In the genomic region with DNA sequence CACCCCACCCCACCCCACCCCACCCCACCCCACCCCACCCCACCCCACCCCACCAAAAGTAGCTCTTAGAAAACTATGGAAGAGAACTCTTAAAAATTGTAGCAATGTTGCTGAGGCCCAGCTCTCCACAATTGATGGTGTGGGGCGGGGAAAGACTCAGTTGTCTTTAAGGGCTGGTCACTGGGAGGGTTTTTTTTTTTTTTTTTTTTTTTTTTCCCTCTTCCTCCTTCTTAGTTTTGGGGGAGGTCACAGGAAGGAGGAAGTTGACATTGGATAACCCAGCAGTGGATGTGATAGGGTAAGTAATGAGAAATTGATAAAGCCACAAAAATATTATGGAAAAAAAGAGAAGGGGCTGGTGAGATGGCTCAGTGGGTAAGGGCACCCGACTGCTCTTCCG, we compare ENCODE assay signal across 34 mouse cellular contexts. TPM values are rescaled to one million over a fixed set of nuclear protein-coding genes. Genes with fewer than 3 reads are reported as not detected.
"Had no signal": no experiment of that assay in that cellular context is flagged by ENCODE, and none has a peak within 500 bp of the region (broad histone marks: within the 10 kb centered on the region; RNA-seq: fewer than 3 reads in every experiment).

No protein-coding gene starts in this region.

- H3K27ac ChIP-seq: heart, embryonic 13.5 days; heart, embryonic 15.5 days; hindbrain, embryonic 10.5 days; hindbrain, embryonic 12.5 days; hindbrain, embryonic 13.5 days; hindbrain, embryonic 14.5 days; hindbrain, embryonic 15.5 days; hindbrain, postnatal 0 days; intestine, embryonic 15.5 days; kidney, embryonic 15.5 days; kidney, postnatal 0 days; layer of hippocampus, adult 2 months; left cerebral cortex, adult 2 months had no signal

- H3K4me3 ChIP-seq: heart, embryonic 13.5 days; heart, embryonic 15.5 days; hindbrain, embryonic 10.5 days; hindbrain, embryonic 12.5 days; hindbrain, embryonic 13.5 days; hindbrain, embryonic 15.5 days; intestine, embryonic 15.5 days; kidney, embryonic 15.5 days; layer of hippocampus, adult 2 months; left cerebral cortex, adult 2 months had no signal

- DNase-seq: heart, postnatal 10 days; heart, postnatal 14 days; heart, postnatal 4 days; kidney, adult 11 months; kidney, adult 18-20 months; kidney, adult 2 months; kidney, adult 8-10 months; kidney, adult 9 months; kidney, postnatal 10 days; kidney, postnatal 14 days; kidney, postnatal 25 days; kidney, postnatal 36 days; kidney, postnatal 4 days; layer of hippocampus, adult 9-11 months; layer of hippocampus, postnatal 36 days had no signal

- H3K36me3 ChIP-seq: heart, embryonic 13.5 days; heart, embryonic 15.5 days; hindbrain, embryonic 10.5 days; hindbrain, embryonic 12.5 days; hindbrain, embryonic 13.5 days; hindbrain, embryonic 15.5 days; intestine, embryonic 15.5 days; kidney, embryonic 15.5 days had no signal

- H3K9ac ChIP-seq: heart, embryonic 13.5 days; heart, embryonic 15.5 days; hindbrain, embryonic 12.5 days; hindbrain, embryonic 13.5 days; hindbrain, embryonic 14.5 days; hindbrain, embryonic 15.5 days; intestine, embryonic 15.5 days; kidney, embryonic 15.5 days had no signal

- H3K9me3 ChIP-seq: heart, embryonic 13.5 days; heart, embryonic 15.5 days; hindbrain, embryonic 10.5 days; hindbrain, embryonic 12.5 days; hindbrain, embryonic 13.5 days; hindbrain, embryonic 15.5 days; intestine, embryonic 15.5 days; kidney, embryonic 15.5 days had no signal

- ATAC-seq: hindbrain, embryonic 16.5 days; hindbrain, postnatal 0 days; inflammation-experienced regulatory T-cells, adult 6 months; intestine, embryonic 16.5 days; intestine, postnatal 0 days had no signal

- H3K27me3 ChIP-seq: heart, embryonic 13.5 days; heart, embryonic 15.5 days; hindbrain, embryonic 12.5 days; hindbrain, embryonic 13.5 days; hindbrain, embryonic 15.5 days; intestine, embryonic 15.5 days; kidney, embryonic 15.5 days had no signal

- H3K4me2 ChIP-seq: heart, embryonic 13.5 days; heart, embryonic 15.5 days; hindbrain, embryonic 12.5 days; hindbrain, embryonic 13.5 days; hindbrain, embryonic 14.5 days; hindbrain, embryonic 15.5 days; intestine, embryonic 15.5 days; kidney, embryonic 15.5 days had no signal

- H3K4me1 ChIP-seq: heart, embryonic 15.5 days; intestine, embryonic 15.5 days had no signal

RNA-seq across cellular contexts. Expression of a gene that starts 33.4 kb away (rescaled TPM):
- total RNA-seq: hematopoietic stem cell, adult 5-6 weeks had no signal
- polyA plus RNA-seq: inflammation-experienced regulatory T-cells, adult 6 months; large intestine, adult 2 months had no signal
